Mouse (Mus musculus) spleen, embryonic (tissue): Measurements from ENCODE around the gene Galnt5.

ENCODE experiments used
- CTCF ChIA-PET: fragments of 350-600 bp; sonication (Branson Sonifier 250); formaldehyde crosslinking; loops from one replicate; lab custom pipeline; 2022; lab: Charles Lee

Gene Galnt5

GRCm38 (mm10) chr2:57997752-57998430 lies at the start of gene Galnt5:
Gene Galnt5, plus strand, starts transcription at chr2:57997884.
- CTCF ChIA-PET = interaction anchor here (0.5 kb wide), 1 partner anchor 224 kb away, joined by 10 read pairs; no protein-coding TSS in a partner anchor

DNA sequence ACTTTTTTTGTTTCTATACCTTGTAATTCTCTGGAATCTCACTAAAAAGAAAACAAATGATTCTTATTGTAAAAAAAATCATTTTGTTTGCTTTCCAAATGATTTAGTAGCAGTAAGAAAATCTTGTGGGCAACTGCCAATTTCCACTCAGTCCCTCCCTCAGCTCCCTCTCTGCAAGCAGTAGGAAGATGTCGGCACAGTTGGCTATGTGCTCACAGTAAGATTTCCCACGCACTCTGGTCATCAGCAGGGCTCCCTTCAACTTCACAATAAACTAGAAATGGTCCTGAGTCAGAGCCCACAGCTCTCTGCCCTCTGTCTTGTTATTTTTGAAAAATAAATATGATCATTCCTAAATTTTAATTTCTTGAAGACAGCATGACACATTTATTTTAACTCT lies 46.1 kb upstream of the Galnt5 start:
- CTCF ChIA-PET = no interaction called here

- CTCF ChIA-PET = no interaction called here
Observed at GRCm38 (mm10) chr2:57960786-57961185, 36.9 kb upstream of the Galnt5 start.

- CTCF ChIA-PET = no interaction called here
Observed at GRCm38 (mm10) chr2:57982248-57982647, 15.4 kb upstream of the Galnt5 start.

GRCm38 (mm10) chr2:57991084-57991483 lies 6.6 kb upstream of the Galnt5 start:
- CTCF ChIA-PET = interaction anchor here (0.6 kb wide), 1 partner anchor 495 kb away, joined by 7 read pairs; no protein-coding TSS in a partner anchor

GRCm38 (mm10) chr2:58001497-58001896 lies 3.8 kb downstream of the Galnt5 start:
- CTCF ChIA-PET = no interaction called here

DNA sequence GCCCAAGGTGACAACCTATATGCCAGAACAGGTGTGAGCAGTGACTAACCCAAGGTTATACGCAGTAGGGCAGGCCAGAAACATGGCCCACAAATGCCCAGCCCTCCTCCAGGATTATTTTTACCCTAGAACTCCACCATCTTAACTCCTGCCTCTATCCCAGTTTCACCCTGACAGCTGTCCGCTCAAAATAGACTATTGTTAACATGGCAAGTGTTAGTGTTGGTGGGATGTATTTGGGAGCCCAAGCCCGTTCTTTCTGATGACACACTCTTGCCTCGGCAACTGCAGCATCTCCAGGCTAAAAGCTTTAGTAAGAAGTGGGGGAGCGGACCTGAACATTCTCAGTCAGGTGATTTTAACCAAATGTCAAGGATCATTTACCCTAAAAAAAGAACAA lies 9.4 kb downstream of the Galnt5 start:
- CTCF ChIA-PET = no interaction called here

DNA sequence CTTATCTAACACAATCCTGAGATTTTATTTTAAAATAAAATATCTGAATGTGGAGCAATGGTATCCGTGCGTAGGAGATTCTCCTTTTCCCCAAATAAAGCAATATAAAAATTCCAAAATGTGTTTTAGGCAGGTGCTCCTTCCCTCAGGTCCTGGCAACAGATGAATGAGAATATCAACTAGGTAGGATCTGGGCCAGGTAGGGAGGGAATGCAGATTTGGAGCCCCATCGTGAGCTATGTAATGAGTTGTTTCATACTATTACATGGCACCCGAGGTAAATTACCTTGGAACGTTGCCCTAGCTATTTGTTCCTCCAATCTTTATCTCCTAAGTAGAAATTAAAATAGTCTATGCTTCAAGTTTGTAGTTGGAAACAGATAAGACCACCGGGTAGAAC lies 25.9 kb downstream of the Galnt5 start:
- CTCF ChIA-PET = no interaction called here

DNA sequence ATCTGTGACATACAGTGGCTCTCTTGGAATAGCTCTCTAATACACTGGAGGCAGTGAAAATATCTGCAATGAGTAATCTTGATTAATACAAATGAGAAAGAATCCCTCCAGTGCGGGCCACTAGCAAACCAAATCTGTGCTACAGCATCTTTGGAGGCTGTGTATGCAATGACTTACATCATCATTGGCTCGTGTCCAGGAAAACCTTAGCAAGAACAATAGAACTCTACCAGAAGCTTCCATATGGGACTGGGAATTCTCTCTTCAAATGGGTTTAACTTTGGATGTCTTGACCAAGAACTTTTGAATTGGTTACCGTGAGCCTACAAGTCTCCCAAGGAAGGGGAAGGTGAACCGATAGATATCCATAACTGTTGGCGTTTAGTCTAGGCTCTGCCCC lies 29.1 kb downstream of the Galnt5 start:
- CTCF ChIA-PET = no interaction called here

- CTCF ChIA-PET = no interaction called here
Observed at GRCm38 (mm10) chr2:58029404-58029803, 31.7 kb downstream of the Galnt5 start.

DNA sequence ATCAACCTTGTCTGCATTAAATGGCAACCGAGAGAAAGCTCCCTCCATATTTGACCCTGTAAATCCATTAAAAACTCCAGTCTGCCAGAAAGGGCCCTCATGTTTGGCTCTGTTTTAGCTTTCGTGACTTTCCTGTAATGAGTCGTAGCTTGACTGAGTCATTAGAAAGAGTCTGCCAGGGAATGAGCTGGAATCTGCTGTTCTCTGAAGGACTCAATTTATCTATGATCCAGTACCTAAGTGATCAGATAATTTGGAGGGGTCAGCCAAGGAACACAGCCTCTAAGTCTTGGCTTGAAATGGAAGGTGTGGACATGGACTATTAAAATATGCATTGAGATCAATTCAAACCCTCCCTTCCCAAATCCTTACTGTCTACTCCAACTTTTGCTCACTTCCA lies 33.7 kb downstream of the Galnt5 start:
- CTCF ChIA-PET = no interaction called here

DNA sequence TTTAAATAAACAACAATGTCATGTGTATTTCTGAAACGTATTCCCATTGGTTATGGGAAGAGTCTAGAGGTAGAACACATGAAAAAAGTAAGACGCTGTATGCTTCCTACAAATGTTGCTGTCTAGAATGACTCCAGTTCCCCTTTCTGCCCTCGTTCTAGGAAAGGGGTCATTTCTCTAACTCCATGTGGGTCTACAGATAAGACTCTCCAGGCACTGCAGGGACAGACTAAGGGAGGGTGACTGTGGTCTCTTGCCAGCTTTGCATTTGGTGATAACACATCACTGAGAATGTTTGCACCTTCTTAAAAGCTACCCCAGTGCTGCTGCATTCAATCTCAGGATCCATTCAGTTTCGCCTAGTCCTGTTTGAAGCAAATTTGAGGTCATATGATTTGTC lies 38.0 kb downstream of the Galnt5 start:
- CTCF ChIA-PET = no interaction called here

DNA sequence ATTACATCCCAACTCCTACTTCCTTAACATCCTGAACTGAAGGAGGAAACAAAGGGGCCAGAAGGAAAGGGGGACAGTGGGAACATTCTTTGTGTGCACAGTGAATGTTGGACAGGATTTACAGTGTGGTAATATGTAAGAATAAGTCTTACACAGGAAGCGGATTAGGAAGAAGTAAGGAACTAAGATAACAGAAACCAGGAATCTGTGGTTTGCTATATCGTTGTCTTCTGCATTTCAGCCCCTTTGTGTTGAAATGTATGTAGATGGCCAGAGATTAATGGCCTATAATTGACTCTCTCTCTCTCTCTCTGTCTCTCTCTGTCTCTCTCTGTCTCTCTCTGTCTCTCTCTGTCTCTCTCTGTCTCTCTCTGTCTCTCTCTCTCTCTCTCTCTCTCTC lies 39.2 kb downstream of the Galnt5 start:
- CTCF ChIA-PET = no interaction called here

DNA sequence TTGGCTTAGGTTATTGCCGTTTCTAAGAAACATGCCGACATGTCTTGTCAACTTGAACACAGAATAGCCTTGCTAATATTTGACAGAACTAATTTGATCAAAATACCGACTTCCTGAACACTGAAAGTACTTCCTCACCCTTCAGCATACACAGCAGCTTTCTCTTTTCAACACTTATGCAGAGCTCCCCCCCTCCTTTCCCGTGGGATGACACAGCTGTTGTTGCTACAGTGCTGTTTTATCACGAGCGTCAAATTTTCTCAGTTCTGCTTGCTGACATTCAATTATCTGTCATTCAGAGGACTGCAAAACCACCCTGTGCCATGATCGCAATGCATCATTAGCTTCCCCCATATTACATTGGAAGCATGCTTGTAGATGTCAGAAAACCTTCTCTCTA lies 44.2 kb downstream of the Galnt5 start:
- CTCF ChIA-PET = no interaction called here

DNA sequence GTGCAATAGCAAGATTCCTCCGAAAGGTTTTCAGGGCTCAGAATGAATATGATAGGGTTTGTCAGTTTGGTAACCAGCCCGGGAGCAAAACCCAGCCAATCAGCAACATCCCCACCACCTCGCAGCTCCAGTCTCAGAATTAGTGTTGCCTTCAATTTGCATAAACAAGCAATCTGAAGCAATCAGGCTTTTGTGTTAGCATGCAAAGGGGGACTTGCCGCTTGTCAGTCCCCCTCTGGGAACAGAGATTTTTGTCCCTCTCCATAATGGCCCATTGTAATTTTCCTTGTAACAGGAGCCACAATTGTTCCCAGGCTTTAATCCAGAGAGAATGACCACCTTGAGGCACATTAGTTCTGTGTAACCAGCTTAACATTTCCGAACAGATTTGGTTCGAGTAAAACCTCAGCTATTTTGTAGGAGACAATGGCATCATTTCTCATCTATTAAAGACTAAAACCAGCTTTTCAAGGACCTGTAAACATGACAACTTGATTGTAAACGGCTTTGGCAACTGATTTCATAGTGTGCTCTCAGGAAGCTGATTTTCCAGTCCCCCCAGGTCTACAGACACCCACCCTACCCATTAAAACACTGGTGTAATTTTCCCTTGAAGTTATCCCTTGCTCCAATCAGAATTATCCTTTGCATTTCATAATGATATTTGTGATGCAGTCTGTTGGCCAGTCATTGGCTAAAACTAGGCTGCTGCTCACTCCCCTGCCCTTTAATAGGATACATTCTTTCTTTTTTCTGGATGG lies 55.3 kb downstream of the Galnt5 start, which contains the start of gene Ermn:
Gene Ermn (minus strand): TSS at position 44 of the 761 bp plus-strand sequence.
- CTCF ChIA-PET = no interaction called here

DNA sequence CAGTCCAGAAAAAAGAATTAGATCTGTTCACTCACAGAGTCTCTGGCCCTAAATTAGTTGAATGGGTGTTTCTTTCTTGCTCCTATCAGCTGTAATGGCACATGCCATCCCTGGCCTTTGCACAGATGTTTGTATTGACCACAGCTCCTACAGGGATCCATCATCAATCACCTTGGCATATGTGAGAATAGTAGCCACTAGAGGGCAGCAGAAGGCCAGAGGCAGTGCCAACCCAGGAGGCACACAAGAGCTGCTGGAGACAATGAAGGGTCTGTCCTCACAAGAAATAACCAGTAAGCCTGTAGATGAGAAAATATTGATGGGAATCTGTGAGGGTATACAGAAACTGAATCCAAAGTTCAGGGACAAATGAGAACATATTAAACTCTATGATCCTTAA lies 57.7 kb downstream of the Galnt5 start:
- CTCF ChIA-PET = interaction anchor here (0.6 to 1.5 kb wide), 3 partner anchors 22 to 136 kb away, joined by 3 to 5 read pairs (median 3); no protein-coding TSS in a partner anchor

GRCm38 (mm10) chr2:58079849-58080248 lies 82.2 kb downstream of the Galnt5 start:
- CTCF ChIA-PET = no interaction called here

DNA sequence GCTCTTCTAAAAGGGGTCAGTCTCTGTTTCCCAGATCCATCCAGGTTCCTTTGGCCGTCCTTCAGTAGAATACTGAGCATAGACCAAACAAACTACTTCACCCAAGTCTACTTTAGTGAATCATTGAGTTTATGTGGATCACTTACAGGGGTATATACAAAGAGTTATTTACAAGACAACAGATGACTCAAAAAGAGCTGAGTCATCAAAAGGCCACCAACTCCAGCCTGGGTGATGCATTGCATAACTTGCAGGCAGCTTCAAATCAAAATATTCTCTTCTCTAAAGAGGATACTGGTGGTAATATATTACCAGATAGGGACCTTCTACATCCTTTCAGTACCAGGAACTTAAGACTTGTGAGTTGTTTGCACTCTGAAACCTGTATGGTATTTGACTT lies 88.7 kb downstream of the Galnt5 start:
- CTCF ChIA-PET = no interaction called here

- CTCF ChIA-PET = interaction anchor here (0.8 kb wide), 1 partner anchor 37 kb away, joined by 3 read pairs; no protein-coding TSS in a partner anchor
Observed at GRCm38 (mm10) chr2:58094818-58095217, 97.1 kb downstream of the Galnt5 start.
